Mouse (Mus musculus) kidney, adult 9 months (tissue): ENCODE data around the gene Gm10770.
A peak's percentile ranks its signal among the peaks of the same experiment; 100 is the strongest.
"Not testable (repeated sequence)": the region's sequence is repeated elsewhere in the genome, so short reads cannot be mapped to it uniquely, and the experiment has no call there.

Source experiments
- DNase-seq: peaks from one replicate; pipeline ENCODE4 v3.0.0; 2022

The Gm10770 gene

GRCm38 (mm10) chr2:150179579-150179978, at the start of gene Gm10770:
Gm10770 (minus strand) TSS chr2:150179679.
- not testable (repeated sequence) for DNase-seq

- DNase-seq = not testable (repeated sequence)
Observed at GRCm38 (mm10) chr2:150223263-150223662, 43.8 kb upstream of the Gm10770 start.

GRCm38 (mm10) chr2:150218363-150218725, 38.9 kb upstream of the Gm10770 start:
- DNase-seq = not testable (repeated sequence)

GRCm38 (mm10) chr2:150217600-150218362, 38.3 kb upstream of the Gm10770 start, which contains the start of gene Zfp937:
Zfp937 (plus strand) TSS chr2:150218073.
- DNase-seq = peak; percentile 95

GRCm38 (mm10) chr2:150181570-150181999, 2.1 kb upstream of the Gm10770 start, which contains the start of gene Gm14139:
Gm14139 (plus strand) TSS chr2:150181755.
- not testable (repeated sequence) for DNase-seq

GRCm38 (mm10) chr2:150181046-150181445, 1.6 kb upstream of the Gm10770 start:
- not testable (repeated sequence) for DNase-seq

- DNase-seq = no peak
Observed at GRCm38 (mm10) chr2:150173833-150174232, 5.6 kb downstream of the Gm10770 start.

GRCm38 (mm10) chr2:150166703-150167102, 12.8 kb downstream of the Gm10770 start:
- no peak for DNase-seq

- DNase-seq = peak; percentile 94
Observed at GRCm38 (mm10) chr2:150136435-150136897, 43.0 kb downstream of the Gm10770 start, which contains the start of gene Zfp120. Zfp120 (minus strand) TSS chr2:150136708.

- DNase-seq = no peak
Observed at GRCm38 (mm10) chr2:150132773-150133172, 46.7 kb downstream of the Gm10770 start.

- DNase-seq = not testable (repeated sequence)
Observed at GRCm38 (mm10) chr2:150132002-150132401, 47.5 kb downstream of the Gm10770 start.
